Mouse (Mus musculus) lung, postnatal 0 days (tissue): ENCODE measurements around the gene Lrrc7.

Experiments
- CTCF ChIP-seq: IDR thresholded peaks from 2 replicates; pipeline ENCODE4 v1.5.1; 2016; ENCODE audit warnings: antibody characterized with exemption, mild to moderate bottlenecking
- EP300 ChIP-seq: IDR thresholded peaks from 2 replicates; pipeline ENCODE4 v1.6.1; 2016; ENCODE audit warnings: antibody characterized with exemption, mild to moderate bottlenecking, control low read depth

DNA sequence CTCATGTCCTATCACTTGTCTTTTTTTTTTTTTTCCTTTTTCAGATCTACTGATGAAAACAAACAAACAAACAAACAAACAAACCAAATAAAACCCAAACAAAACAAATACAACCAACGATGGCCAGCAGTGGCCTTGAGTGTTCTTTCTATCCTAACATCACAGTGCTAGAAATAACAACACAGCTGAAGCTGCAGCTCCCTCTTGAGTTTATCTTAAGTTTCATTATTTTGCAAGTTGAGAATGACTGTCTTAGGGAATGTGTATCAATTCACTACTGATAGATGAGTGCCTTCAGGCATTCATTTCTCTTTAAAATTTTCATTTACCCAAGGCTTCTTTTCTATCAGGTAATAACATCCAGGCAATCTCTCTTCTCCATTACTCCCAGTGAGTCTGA lies 291.1 kb downstream of the Lrrc7 start:
- TF ChIP-seq EP300 (no peak), CTCF (no peak)
